Mouse (Mus musculus) bone marrow, adult 2 months (tissue): ENCODE results near the gene Rnf19b. TPM values are rescaled to one million over a fixed set of nuclear protein-coding genes. Genes with fewer than 3 reads are reported as not detected.

ENCODE experiments used
- H3K27ac ChIP-seq: fragments of 200-500 bp; 2 replicates; pipeline ENCODE4 v1.5.1; 2012; ENCODE audit warnings: low read depth, mild to moderate bottlenecking, control low read depth, inconsistent platforms, low read length; ENCODE audit not compliant: control insufficient read depth, poor library complexity, insufficient read depth
- H3K4me1 ChIP-seq: fragments of 200-500 bp; 2 replicates; pipeline ENCODE4 v1.6.1; 2011; ENCODE audit warnings: low read length; ENCODE audit not compliant: control insufficient read depth, insufficient read depth
- H3K4me3 ChIP-seq: fragments of 200-500 bp; replicated peaks from 2 replicates; pipeline ENCODE3; 2011; ENCODE audit warnings: mild to moderate bottlenecking, low read depth, low read length, control low read depth; ENCODE audit not compliant: control insufficient read depth
- CTCF ChIP-seq: fragments of 200-500 bp; IDR thresholded peaks from 2 replicates; pipeline ENCODE4 v1.5.1; 2011; ENCODE audit warnings: low read length, control low read depth; ENCODE audit not compliant: control insufficient read depth, insufficient read depth
- POLR2A ChIP-seq: fragments of 200-500 bp; IDR thresholded peaks from 2 replicates; pipeline ENCODE4 v1.6.1; 2011; ENCODE audit warnings: low read depth, mild to moderate bottlenecking, control low read depth, low read length, borderline replicate concordance; ENCODE audit not compliant: control insufficient read depth
- WGBS: fragments of 180-500 bp; shearing (Covaris S2); methylation state at CpG from one replicate; pipeline ENCODE4 v1.1.7; 2018; 5-methylcytosine and 5-hydroxymethylcytosine counted together
- polyA plus RNA-seq: library from polyadenylated mRNA; stranded (reverse); fragments of >200 nt; gene quantifications from 2 replicates; pipeline ENCODE4 v1.2.4, GENCODE M21; 2011; ENCODE audit warnings: low replicate concordance; ENCODE audit not compliant: missing spikeins, insufficient read depth, insufficient read length

Rnf19b gene
- polyA plus RNA-seq, 1 experiment: 47.7 TPM

- H3K27ac ChIP-seq: no peak overlapping the region
- no peaks in the 10 kb centered on the region for H3K4me1 ChIP-seq
- WGBS: 37% methylated on average over 9 of the region's 9 CpGs
- TF ChIP-seq POLR2A: no peak
- no peak for TF ChIP-seq CTCF
- no peak overlapping the region for H3K4me3 ChIP-seq
Measured at GRCm38 (mm10) chr4:129122107-129122506, 64.0 kb downstream of the Rnf19b start.

- H3K4me1 ChIP-seq: no peaks in the 10 kb centered on the region
- H3K27ac ChIP-seq: no peak overlapping the region
- H3K4me3 ChIP-seq: no peak overlapping the region
- 30% methylated on average over 8 of the region's 8 CpGs for WGBS
- no peak for TF ChIP-seq POLR2A
- TF ChIP-seq CTCF: no peak
Measured at GRCm38 (mm10) chr4:129122719-129123118, 64.6 kb downstream of the Rnf19b start.

- no peak for TF ChIP-seq POLR2A
- TF ChIP-seq CTCF: no peak
- H3K27ac ChIP-seq: no peak overlapping the region
- 13% methylated on average over 13 of the region's 13 CpGs for WGBS
- no peaks in the 10 kb centered on the region for H3K4me1 ChIP-seq
- H3K4me3 ChIP-seq: no peak overlapping the region
Measured at GRCm38 (mm10) chr4:129124652-129125146, 66.6 kb downstream of the Rnf19b start.

- 25% methylated on average over 19 of the region's 19 CpGs for WGBS
- TF ChIP-seq CTCF: no peak
- no peak for TF ChIP-seq POLR2A
- H3K4me3 ChIP-seq: no peak overlapping the region
- H3K4me1 ChIP-seq: no peaks in the 10 kb centered on the region
- no peak overlapping the region for H3K27ac ChIP-seq
Measured at GRCm38 (mm10) chr4:129125736-129126451, 67.8 kb downstream of the Rnf19b start.

GRCm38 (mm10) chr4:129128582-129129338 is 70.7 kb downstream of the Rnf19b start:
- Histone ChIP-seq H3K27ac (no peak overlapping the region), H3K4me1 (no peaks in the 10 kb centered on the region), H3K4me3 (no peak overlapping the region)
- WGBS: 62% methylated on average over 13 of the region's 13 CpGs
- TF ChIP-seq POLR2A (no peak), CTCF (no peak)

GRCm38 (mm10) chr4:129129387-129129786 is 71.3 kb downstream of the Rnf19b start:
- TF ChIP-seq CTCF: no peak
- no peak for TF ChIP-seq POLR2A
- H3K27ac ChIP-seq: no peak overlapping the region
- 60% methylated on average over 9 of the region's 9 CpGs for WGBS
- no peaks in the 10 kb centered on the region for H3K4me1 ChIP-seq
- no peak overlapping the region for H3K4me3 ChIP-seq

- TF ChIP-seq POLR2A (no peak), CTCF (peak; percentile 70)
- 4% methylated on average over 8 of the region's 8 CpGs for WGBS
- H3K4me3 ChIP-seq: no peak overlapping the region
- H3K4me1 ChIP-seq: no peaks in the 10 kb centered on the region
- H3K27ac ChIP-seq: no peak overlapping the region
Measured at GRCm38 (mm10) chr4:129130149-129130548, 72.1 kb downstream of the Rnf19b start.

- TF ChIP-seq POLR2A: no peak
- no peak for TF ChIP-seq CTCF
- Histone ChIP-seq H3K4me3 (no peak overlapping the region), H3K27ac (no peak overlapping the region), H3K4me1 (no peaks in the 10 kb centered on the region)
- 4% methylated on average over 16 of the region's 17 CpGs for WGBS
Measured at GRCm38 (mm10) chr4:129130755-129131303, 72.8 kb downstream of the Rnf19b start.
